In genomic region chr5:24719852-24720251, GRCm38 (mm10) we compare ENCODE assay signal across 13 mouse cellular contexts. TPM values are rescaled to one million over a fixed set of nuclear protein-coding genes. Genes with fewer than 3 reads are reported as not detected.
"Had no signal": no experiment of that assay in that cellular context is flagged by ENCODE, and none has a peak within 500 bp of the region (broad histone marks: within the 10 kb centered on the region; RNA-seq: fewer than 3 reads in every experiment).

No protein-coding gene starts in this region.

- DNase-seq: lung, adult 18-20 months; lung, embryonic 14.5 days; lung, postnatal 10 days; lung, postnatal 4 days; right cerebral cortex, postnatal 14 days; thymus, adult 2 months; thymus, postnatal 25 days; thymus, postnatal 4 days had no signal

- ATAC-seq: midbrain, embryonic 13.5 days; midbrain, embryonic 15.5 days had no signal

RNA-seq across cellular contexts. Expression of gene Wdr86, which starts 10.7 kb away (rescaled TPM):
- total RNA-seq: monocyte, adult 5-6 weeks had no signal

RNA-seq across cellular contexts. Expression of gene Crygn, which starts 38.0 kb away (rescaled TPM):
- total RNA-seq: midbrain, postnatal 0 days; monocyte, adult 5-6 weeks; neutrophil, adult 5-6 weeks had no signal
